Comparison of ENCODE assay signal across 14 mouse cellular contexts in the genomic region with DNA sequence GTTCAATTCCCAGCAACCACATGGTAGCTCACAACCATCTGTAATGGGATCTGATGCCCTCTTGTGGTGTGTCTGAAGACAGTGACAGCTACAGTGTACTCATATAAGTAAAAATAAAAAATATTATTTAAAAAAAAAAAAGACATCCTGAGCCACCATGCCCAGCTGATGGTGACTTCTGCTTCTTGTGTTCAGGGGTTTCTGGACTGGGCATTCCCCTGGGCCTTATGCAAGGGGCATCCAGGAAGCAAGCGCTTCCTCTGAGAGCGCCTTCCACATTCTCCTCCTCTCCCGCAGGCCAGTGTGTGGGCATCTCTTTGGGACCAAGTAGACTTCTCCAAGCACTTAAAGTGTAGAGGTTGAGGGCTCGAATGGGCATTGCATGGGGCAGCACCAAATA. TPM values are rescaled to one million over a fixed set of nuclear protein-coding genes. Genes with fewer than 3 reads are reported as not detected.
"Had no signal": no experiment of that assay in that cellular context is flagged by ENCODE, and none has a peak within 500 bp of the region (broad histone marks: within the 10 kb centered on the region; RNA-seq: fewer than 3 reads in every experiment).

No protein-coding gene starts in this region.

- H3K27me3 ChIP-seq: intestine, embryonic 15.5 days; limb, embryonic 13.5 days; midbrain, embryonic 12.5 days; neural tube, embryonic 15.5 days had no signal

- H3K4me3 ChIP-seq: intestine, embryonic 15.5 days; limb, embryonic 13.5 days; midbrain, embryonic 12.5 days; myocyte; neural tube, embryonic 15.5 days had no signal

- H3K27ac ChIP-seq: intestine, embryonic 15.5 days; limb, embryonic 13.5 days; midbrain, embryonic 12.5 days; neural tube, embryonic 15.5 days; stomach, postnatal 0 days had no signal

- ATAC-seq: intestine, embryonic 15.5 days had no signal

- H3K9ac ChIP-seq: intestine, embryonic 15.5 days; limb, embryonic 13.5 days; lung, embryonic 14.5 days; midbrain, embryonic 12.5 days; neural tube, embryonic 15.5 days had no signal

- DNase-seq: kidney, adult 18-20 months; kidney, postnatal 14 days; layer of hippocampus, adult 9-11 months; lung, embryonic 14.5 days; lung, postnatal 14 days; right cerebral cortex, adult 18-20 months; right cerebral cortex, postnatal 25 days had no signal

- H3K36me3 ChIP-seq: intestine, embryonic 15.5 days; limb, embryonic 13.5 days; midbrain, embryonic 12.5 days; neural tube, embryonic 15.5 days had no signal

- H3K9me3 ChIP-seq: intestine, embryonic 15.5 days; limb, embryonic 13.5 days; midbrain, embryonic 12.5 days; neural tube, embryonic 15.5 days had no signal

RNA-seq across cellular contexts. Expression of a gene that starts 44.9 kb away (rescaled TPM):
- total RNA-seq: megakaryocyte-erythroid progenitor cell, adult 5-6 weeks had no signal
